Mouse (Mus musculus) liver, embryonic 13.5 days (tissue): ENCODE measurements around the gene Hba-x. TPM values are rescaled to one million over a fixed set of nuclear protein-coding genes. Genes with fewer than 3 reads are reported as not detected.
A peak's percentile ranks its signal among the peaks of the same experiment; 100 is the strongest.

Experiments
- ATAC-seq: fragments of 200-750 bp; cut with Nextera tagmentation; 2 replicates; pipeline ENCODE4 v1.8.0; 2017; ENCODE audit warnings: low read depth, mild to moderate bottlenecking, moderate number of reproducible peaks, moderate library complexity
- DNase-seq: peaks from one replicate; pipeline ENCODE4 v3.0.0; 2022
- H3K27ac ChIP-seq: fragments of 300-500 bp; sonication (generic); 2 replicates; pipeline ENCODE4 v1.5.1; 2015; ENCODE audit warnings: moderate library complexity, mild to moderate bottlenecking, inconsistent platforms
- H3K27me3 ChIP-seq: fragments of 300-500 bp; sonication (generic); 2 replicates; pipeline ENCODE4 v1.6.1; 2015; ENCODE audit warnings: mild to moderate bottlenecking, inconsistent platforms
- H3K36me3 ChIP-seq: fragments of 300-500 bp; sonication (generic); 2 replicates; pipeline ENCODE4 v1.6.1; 2015; ENCODE audit warnings: mild to moderate bottlenecking, inconsistent platforms
- H3K4me1 ChIP-seq: fragments of 300-500 bp; sonication (generic); replicated peaks from 2 replicates; pipeline ENCODE4 v1.6.1; 2015; ENCODE audit warnings: inconsistent platforms
- H3K4me2 ChIP-seq: fragments of 300-500 bp; sonication (generic); 2 replicates; pipeline ENCODE4 v1.6.1; 2015; ENCODE audit warnings: inconsistent platforms, mild to moderate bottlenecking, moderate library complexity
- H3K4me3 ChIP-seq: fragments of 300-500 bp; sonication (generic); replicated peaks from 2 replicates; pipeline ENCODE4 v1.5.1; 2015; ENCODE audit warnings: mild to moderate bottlenecking, inconsistent platforms
- H3K9ac ChIP-seq: fragments of 300-500 bp; sonication (generic); 2 replicates; pipeline ENCODE4 v1.6.1; 2015; ENCODE audit warnings: mild to moderate bottlenecking, inconsistent platforms
- H3K9me3 ChIP-seq: fragments of 300-500 bp; sonication (generic); replicated peaks from 2 replicates; pipeline ENCODE4 v1.6.1; 2016; ENCODE audit warnings: inconsistent platforms
- WGBS: fragments of 180-500 bp; shearing (Covaris S2); methylation state at CpG from one replicate; pipeline ENCODE4 v1.1.7; 2015; ENCODE audit not compliant: insufficient replicate concordance; 5-methylcytosine and 5-hydroxymethylcytosine counted together
- polyA plus RNA-seq: library from polyadenylated mRNA; unstranded; fragments of >200 nt; fragmentation: Nextera tagmentation; extraction: Ambion mirVana; gene quantifications from 2 replicates; pipeline ENCODE4 v1.2.1, GENCODE M21; 2015

Gene Hba-x
- polyA plus RNA-seq, result 289 and 430 TPM in 2 replicates

GRCm38 (mm10) chr11:32276347-32276746 is at the start of gene Hba-x:
Gene Hba-x (plus strand): TSS chr11:32276400.
- Histone ChIP-seq H3K27ac (peak within 1 kb of the TSS; percentile 62), H3K27me3 (peaks cover 47% of the 10 kb centered on the region), H3K4me3 (no peak within 1 kb of the TSS), H3K36me3 (no peaks in the 10 kb centered on the region), H3K4me2 (no peak within 1 kb of the TSS), H3K4me1 (peaks cover 67% of the 10 kb centered on the region), H3K9ac (peak within 1 kb of the TSS; percentile 42), H3K9me3 (no peaks in the 10 kb centered on the region)
- DNase-seq (no peak), ATAC-seq (no peak)
- 68% methylated on average over 3 of the region's 3 CpGs for WGBS

GRCm38 (mm10) chr11:32227041-32227440 is 49.2 kb upstream of the Hba-x start:
- 22% methylated on average over 1 of the region's 1 CpGs for WGBS
- Histone ChIP-seq H3K4me3 (peak overlapping the region; percentile 84), H3K36me3 (peaks cover 41% of the 10 kb centered on the region), H3K27me3 (peaks cover 38% of the 10 kb centered on the region), H3K27ac (peak overlapping the region; percentile 84), H3K9ac (peak overlapping the region; percentile 95), H3K9me3 (no peaks in the 10 kb centered on the region), H3K4me1 (peaks cover 69% of the 10 kb centered on the region), H3K4me2 (peak overlapping the region; percentile 92)
- no peak for ATAC-seq
- DNase-seq, result no peak

- peak overlapping the region; percentile 84 for H3K4me3 ChIP-seq
- WGBS, result 92% methylated on average over 9 of the region's 9 CpGs
- no peak for ATAC-seq
- H3K27me3 ChIP-seq, result peaks cover 33% of the 10 kb centered on the region
- H3K9me3 ChIP-seq, result no peaks in the 10 kb centered on the region
- H3K9ac ChIP-seq, result peak overlapping the region; percentile 95
- peak overlapping the region; percentile 84 for H3K27ac ChIP-seq
- DNase-seq, result no peak
- peaks cover 46% of the 10 kb centered on the region for H3K36me3 ChIP-seq
- H3K4me2 ChIP-seq, result peak overlapping the region; percentile 92
- H3K4me1 ChIP-seq, result peaks cover 64% of the 10 kb centered on the region
Measured at GRCm38 (mm10) chr11:32227555-32227954, 48.6 kb upstream of the Hba-x start.

GRCm38 (mm10) chr11:32228292-32228845 is 47.8 kb upstream of the Hba-x start:
- peak overlapping the region; percentile 92; the same call in 1 of the 2 replicates for H3K4me2 ChIP-seq
- H3K9ac ChIP-seq, result peak overlapping the region; percentile 95; the same call in 1 of the 2 replicates
- peaks cover 55% of the 10 kb centered on the region for H3K36me3 ChIP-seq
- H3K9me3 ChIP-seq, result no peaks in the 10 kb centered on the region
- H3K27me3 ChIP-seq, result peaks cover 25% of the 10 kb centered on the region
- no peak overlapping the region for H3K4me3 ChIP-seq
- ATAC-seq, result no peak
- WGBS, result 80% methylated on average over 3 of the region's 3 CpGs
- peak overlapping the region; percentile 84 for H3K27ac ChIP-seq
- H3K4me1 ChIP-seq, result peaks cover 56% of the 10 kb centered on the region
- no peak for DNase-seq

GRCm38 (mm10) chr11:32230220-32230619 is 46.0 kb upstream of the Hba-x start:
- Histone ChIP-seq H3K4me3 (no peak overlapping the region), H3K4me1 (peaks cover 39% of the 10 kb centered on the region), H3K36me3 (peaks cover 73% of the 10 kb centered on the region), H3K4me2 (no peak overlapping the region), H3K9ac (no peak overlapping the region), H3K9me3 (no peaks in the 10 kb centered on the region), H3K27me3 (peaks cover 6% of the 10 kb centered on the region), H3K27ac (peak overlapping the region; percentile 47)
- no peak for DNase-seq
- 78% methylated on average over 4 of the region's 4 CpGs for WGBS
- no peak for ATAC-seq

GRCm38 (mm10) chr11:32231125-32231524 is 45.1 kb upstream of the Hba-x start:
- Histone ChIP-seq H3K4me3 (no peak overlapping the region), H3K4me2 (no peak overlapping the region), H3K36me3 (peaks cover 82% of the 10 kb centered on the region), H3K27me3 (no peaks in the 10 kb centered on the region), H3K9me3 (no peaks in the 10 kb centered on the region), H3K4me1 (peaks cover 37% of the 10 kb centered on the region), H3K27ac (peak overlapping the region; percentile 47), H3K9ac (no peak overlapping the region)
- 74% methylated on average over 2 of the region's 2 CpGs for WGBS
- no peak for DNase-seq
- no peak for ATAC-seq

GRCm38 (mm10) chr11:32232848-32233247 is 43.4 kb upstream of the Hba-x start:
- Histone ChIP-seq H3K27me3 (no peaks in the 10 kb centered on the region), H3K4me3 (no peak overlapping the region), H3K9me3 (no peaks in the 10 kb centered on the region), H3K4me1 (peaks cover 35% of the 10 kb centered on the region), H3K36me3 (peaks cover 99% of the 10 kb centered on the region), H3K27ac (no peak overlapping the region; the same call in 1 of the 2 replicates), H3K4me2 (no peak overlapping the region), H3K9ac (no peak overlapping the region)
- DNase-seq, result no peak
- no peak for ATAC-seq
- 89% methylated on average over 10 of the region's 10 CpGs for WGBS

- Histone ChIP-seq H3K27ac (peak overlapping the region; percentile 27; the same call in 1 of the 2 replicates), H3K4me1 (peaks cover 38% of the 10 kb centered on the region), H3K9me3 (no peaks in the 10 kb centered on the region), H3K9ac (peak overlapping the region; percentile 18; the same call in 1 of the 2 replicates), H3K36me3 (peaks cover 97% of the 10 kb centered on the region), H3K4me3 (no peak overlapping the region), H3K4me2 (no peak overlapping the region), H3K27me3 (no peaks in the 10 kb centered on the region)
- ATAC-seq (no peak), DNase-seq (no peak)
- 94% methylated on average over 3 of the region's 3 CpGs for WGBS
Measured at GRCm38 (mm10) chr11:32233895-32234294, 42.3 kb upstream of the Hba-x start.

- no peak for ATAC-seq
- 88% methylated on average over 6 of the region's 6 CpGs for WGBS
- Histone ChIP-seq H3K4me3 (no peak overlapping the region), H3K4me1 (peaks cover 47% of the 10 kb centered on the region), H3K27ac (peak overlapping the region; percentile 97), H3K4me2 (no peak overlapping the region), H3K27me3 (no peaks in the 10 kb centered on the region), H3K36me3 (peaks cover 98% of the 10 kb centered on the region), H3K9me3 (no peaks in the 10 kb centered on the region), H3K9ac (peak overlapping the region; percentile 24; the same call in 1 of the 2 replicates)
- no peak for DNase-seq
Measured at GRCm38 (mm10) chr11:32234816-32235485, 41.2 kb upstream of the Hba-x start.

GRCm38 (mm10) chr11:32235646-32236045 is 40.6 kb upstream of the Hba-x start:
- H3K4me2 ChIP-seq, result no peak overlapping the region
- ATAC-seq (no peak), DNase-seq (no peak)
- no peaks in the 10 kb centered on the region for H3K9me3 ChIP-seq
- peak overlapping the region; percentile 97 for H3K27ac ChIP-seq
- 82% methylated on average over 3 of the region's 3 CpGs for WGBS
- H3K27me3 ChIP-seq, result no peaks in the 10 kb centered on the region
- H3K9ac ChIP-seq, result peak overlapping the region; percentile 24; the same call in 1 of the 2 replicates
- peaks cover 98% of the 10 kb centered on the region for H3K36me3 ChIP-seq
- H3K4me1 ChIP-seq, result peaks cover 51% of the 10 kb centered on the region
- H3K4me3 ChIP-seq, result no peak overlapping the region

GRCm38 (mm10) chr11:32236132-32236531 is 40.1 kb upstream of the Hba-x start:
- no peaks in the 10 kb centered on the region for H3K9me3 ChIP-seq
- no peak for DNase-seq
- peaks cover 51% of the 10 kb centered on the region for H3K4me1 ChIP-seq
- WGBS, result 89% methylated on average over 2 of the region's 2 CpGs
- ATAC-seq, result no peak
- H3K27me3 ChIP-seq, result no peaks in the 10 kb centered on the region
- H3K9ac ChIP-seq, result peak overlapping the region; percentile 24; the same call in 1 of the 2 replicates
- H3K4me3 ChIP-seq, result no peak overlapping the region
- H3K36me3 ChIP-seq, result peaks cover 98% of the 10 kb centered on the region
- no peak overlapping the region for H3K4me2 ChIP-seq
- H3K27ac ChIP-seq, result peak overlapping the region; percentile 97
